ENCODE assay signal across 11 mouse cellular contexts in the genomic region with DNA sequence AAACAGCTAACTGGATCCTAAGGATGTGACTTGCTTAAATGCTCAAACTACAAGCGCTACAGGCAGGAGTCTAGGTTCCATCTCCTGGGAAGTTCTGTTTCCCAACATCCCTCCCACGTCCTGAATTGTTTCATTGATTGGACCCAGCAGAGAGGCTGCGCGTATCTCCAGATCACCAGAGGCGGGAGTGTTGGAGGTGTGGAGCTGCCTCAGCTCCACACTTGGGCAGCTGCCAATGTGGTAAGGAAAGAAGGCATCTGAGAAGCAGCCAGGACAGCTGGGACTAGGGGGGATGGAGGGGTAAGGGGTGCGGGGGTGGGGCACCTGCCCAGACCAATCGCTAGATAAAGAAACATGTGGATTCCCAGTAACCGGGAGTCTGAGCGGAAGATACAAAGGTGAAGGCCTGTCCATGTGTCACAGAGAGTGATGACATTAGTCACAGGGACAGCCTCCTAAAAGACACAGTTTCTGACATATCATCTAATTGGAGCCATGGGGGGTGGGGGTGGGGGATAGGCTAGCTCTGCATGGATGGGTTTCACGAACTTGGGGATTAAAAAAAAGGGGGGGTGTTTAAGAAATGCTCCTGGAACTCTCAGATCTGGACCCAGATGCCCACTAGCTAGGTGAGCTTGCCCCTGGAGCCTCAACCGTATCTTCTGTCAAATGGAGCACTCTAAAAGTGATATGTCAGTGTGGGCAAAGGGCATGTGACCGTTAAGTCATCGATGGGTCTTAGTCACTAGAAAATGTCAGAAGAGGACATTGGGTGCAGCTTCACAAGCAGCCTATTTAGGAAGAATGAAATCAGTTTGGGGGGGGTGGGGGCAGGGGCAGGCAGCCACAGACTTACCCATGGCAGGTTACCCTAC. TPM values are rescaled to one million over a fixed set of nuclear protein-coding genes. Genes with fewer than 3 reads are reported as not detected.
A peak's percentile ranks its signal among the peaks of the same experiment; 100 is the strongest.
DNase-seq lines count a peak whose midpoint lies in the region; ATAC-seq and TF ChIP-seq lines count a peak whose summit lies in the region.
"Had no signal": no experiment of that assay in that cellular context is flagged by ENCODE, and none has a peak within 500 bp of the region (broad histone marks: within the 10 kb centered on the region; RNA-seq: fewer than 3 reads in every experiment).

No protein-coding gene starts in this region.

- H3K4me1 ChIP-seq in forebrain, embryonic 15.5 days, result peaks cover 10% of the 10 kb centered on the region
- H3K4me1 ChIP-seq in forebrain, embryonic 10.5 days, result peaks cover 23% of the 10 kb centered on the region
- no peaks in the 10 kb centered on the region for H3K4me1 ChIP-seq in kidney, postnatal 0 days (replicated peaks; ENCODE audit: insufficient read depth, low read length)

- DNase-seq in forebrain, embryonic 10.5 days (ENCODE audit: extremely low spot score, low spot score), result no peak
- peak; percentile 16 for DNase-seq in kidney, postnatal 0 days (ENCODE audit: low spot score)
- DNase-seq in kidney, postnatal 10 days, result no peak
- DNase-seq in right cerebral cortex, adult 2 months (ENCODE audit: low spot score in 2 of 2), result peak; percentile 44 to 62
- DNase-seq in right cerebral cortex, postnatal 36 days (ENCODE audit: low spot score in 2 of 2), result no peak
- no peak for DNase-seq in lung, postnatal 36 days
- DNase-seq: cerebellum, adult 11 months; kidney, postnatal 14 days; thymus, postnatal 36 days had no signal

- H3K36me3 ChIP-seq in forebrain, embryonic 15.5 days, result no peaks in the 10 kb centered on the region
- no peaks in the 10 kb centered on the region for H3K36me3 ChIP-seq in forebrain, embryonic 10.5 days (replicated peaks)
- no peaks in the 10 kb centered on the region for H3K36me3 ChIP-seq in kidney, postnatal 0 days (ENCODE audit: insufficient read depth, low read length)
- H3K36me3 ChIP-seq: limb, embryonic 12.5 days had no signal

- 48% methylated on average over 13 of the region's 13 CpGs for WGBS in forebrain, embryonic 15.5 days
- WGBS in forebrain, embryonic 10.5 days, result 81% methylated on average over 13 of the region's 13 CpGs
- 55% methylated on average over 13 of the region's 13 CpGs for WGBS in kidney, postnatal 0 days

- 0 out of 2 replicates have a peak, but pooled peaks have one; percentile 34 for ATAC-seq in forebrain, embryonic 15.5 days (replicated peaks)
- no peak for ATAC-seq in kidney, postnatal 0 days (replicated peaks; ENCODE audit: low FRiP score, low read depth)

- no peaks in the 10 kb centered on the region for H3K27me3 ChIP-seq in forebrain, embryonic 15.5 days
- no peaks in the 10 kb centered on the region for H3K27me3 ChIP-seq in forebrain, embryonic 10.5 days (ENCODE audit: poor library complexity, severe bottlenecking)
- H3K27me3 ChIP-seq in kidney, postnatal 0 days (ENCODE audit: insufficient read depth, low read length), result no peaks in the 10 kb centered on the region
- H3K27me3 ChIP-seq: limb, embryonic 12.5 days had no signal

- TF ChIP-seq CTCF in kidney, postnatal 0 days (IDR thresholded peaks at IDR 0.05; ENCODE audit: low read depth), result no peak

- H3K27ac ChIP-seq in forebrain, embryonic 15.5 days (replicated peaks), result no peak overlapping the region
- no peak overlapping the region for H3K27ac ChIP-seq in forebrain, embryonic 10.5 days
- H3K27ac ChIP-seq in kidney, postnatal 0 days, result no peak overlapping the region
- H3K27ac ChIP-seq: limb, embryonic 12.5 days had no signal

- H3K4me2 ChIP-seq in forebrain, embryonic 15.5 days (replicated peaks), result no peak overlapping the region
- no peak overlapping the region for H3K4me2 ChIP-seq in kidney, postnatal 0 days (ENCODE audit: low read length)
- H3K4me2 ChIP-seq: limb, embryonic 12.5 days had no signal

- no peak overlapping the region for H3K4me3 ChIP-seq in forebrain, embryonic 15.5 days
- no peak overlapping the region for H3K4me3 ChIP-seq in forebrain, embryonic 10.5 days
- H3K4me3 ChIP-seq in kidney, postnatal 0 days (replicated peaks; ENCODE audit: low read depth, low read length), result no peak overlapping the region
- H3K4me3 ChIP-seq: limb, embryonic 12.5 days had no signal

- H3K9me3 ChIP-seq in forebrain, embryonic 15.5 days, result no peaks in the 10 kb centered on the region
- no peaks in the 10 kb centered on the region for H3K9me3 ChIP-seq in forebrain, embryonic 10.5 days
- no peaks in the 10 kb centered on the region for H3K9me3 ChIP-seq in kidney, postnatal 0 days (replicated peaks; ENCODE audit: low read length)
- H3K9me3 ChIP-seq: limb, embryonic 12.5 days had no signal

- H3K9ac ChIP-seq in forebrain, embryonic 15.5 days (replicated peaks), result no peak overlapping the region
- H3K9ac ChIP-seq in kidney, postnatal 0 days (ENCODE audit: low read depth, low read length), result no peak overlapping the region
- H3K9ac ChIP-seq: limb, embryonic 12.5 days had no signal

RNA-seq across cellular contexts. Expression of gene Hspb8, which starts 12.5 kb away (rescaled TPM):
- polyA plus RNA-seq in forebrain, embryonic 15.5 days (2015; fragmentation: Nextera tagmentation; extraction: Ambion mirVana), result 5.6 and 5.7 TPM in 2 replicates
- polyA plus RNA-seq in forebrain, embryonic 10.5 days (2016; fragmentation: Nextera tagmentation; extraction: Ambion mirVana), result 8.5 and 8.6 TPM in 2 replicates
- 4.3 and 5.0 TPM in 2 replicates for polyA plus RNA-seq in kidney, postnatal 0 days (2015; fragmentation: Nextera tagmentation; extraction: Ambion mirVana)

Comparison
In these comparisons a context has a peak if more than half of its experiments do, and no peak if none do; other contexts are left out.
1. DNase-seq: peak in kidney, postnatal 0 days (single experiment) and right cerebral cortex, adult 2 months (2 of 2); none in forebrain, embryonic 10.5 days (single experiment), kidney, postnatal 10 days (single experiment), right cerebral cortex, postnatal 36 days (0 of 2) and lung, postnatal 36 days (single experiment).